Mouse (Mus musculus) C2C12 (cell line): ENCODE measurements at regions not wholly inside any gene's neighbourhood (a gene's known extent, or its start where the extent isn't known, plus 50 kb on each side); places are given as distances from the start of the nearest gene placed in this dataset.

Experiments
- H3K27me3 ChIP-seq: one replicate; pipeline ENCODE4 v1.6.1; 2011; ENCODE audit not compliant: control insufficient read depth, insufficient read depth, insufficient read length
- H3K36me3 ChIP-seq: one replicate; pipeline ENCODE4 v1.6.1; 2011; ENCODE audit not compliant: control insufficient read depth, insufficient read depth
- H3K4me3 ChIP-seq: one replicate; pipeline ENCODE4 v1.5.1; 2011; ENCODE audit warnings: mild to moderate bottlenecking, control low read depth; ENCODE audit not compliant: poor library complexity, insufficient read depth, severe bottlenecking
- H3K79me2 ChIP-seq: one replicate; pipeline ENCODE4 v1.6.1; 2011; ENCODE audit not compliant: control insufficient read depth, insufficient read depth
- H3K79me3 ChIP-seq: one replicate; pipeline ENCODE4 v1.6.1; 2011; ENCODE audit warnings: low read depth, control low read depth
- H3ac ChIP-seq: one replicate; pipeline ENCODE3; 2011; ENCODE audit warnings: low read depth; ENCODE audit not compliant: control insufficient read depth, insufficient read length
- CEBPB ChIP-seq: IDR thresholded peaks from one replicate; pipeline ENCODE4 v1.6.1; 2011; ENCODE audit warnings: low read depth, mild to moderate bottlenecking, control low read depth, moderate library complexity
- CTCF ChIP-seq: IDR thresholded peaks from one replicate; pipeline ENCODE4 v1.5.1; 2011; ENCODE audit not compliant: control insufficient read depth, insufficient read depth, insufficient read length
- FOSL1 ChIP-seq: IDR thresholded peaks from one replicate; pipeline ENCODE4 v1.8.0; 2011; ENCODE audit warnings: mild to moderate bottlenecking, low read length; ENCODE audit not compliant: poor library complexity, insufficient read depth, severe bottlenecking
- MAX ChIP-seq: IDR thresholded peaks from one replicate; pipeline ENCODE4 v1.6.1; 2011; ENCODE audit warnings: mild to moderate bottlenecking, control low read depth
- MYOD1 ChIP-seq: IDR thresholded peaks from one replicate; pipeline ENCODE4 v1.6.1; 2011; ENCODE audit warnings: low read depth; ENCODE audit not compliant: control insufficient read depth, insufficient read length
- MYOG ChIP-seq: IDR thresholded peaks from one replicate; pipeline ENCODE4 v1.6.1; 2011; ENCODE audit not compliant: control insufficient read depth, insufficient read length; ENCODE audit errors: extremely low read depth
- USF1 ChIP-seq: IDR thresholded peaks from one replicate; pipeline ENCODE4 v1.6.1; 2011; ENCODE audit warnings: low read depth, mild to moderate bottlenecking, control low read depth, moderate library complexity

DNA sequence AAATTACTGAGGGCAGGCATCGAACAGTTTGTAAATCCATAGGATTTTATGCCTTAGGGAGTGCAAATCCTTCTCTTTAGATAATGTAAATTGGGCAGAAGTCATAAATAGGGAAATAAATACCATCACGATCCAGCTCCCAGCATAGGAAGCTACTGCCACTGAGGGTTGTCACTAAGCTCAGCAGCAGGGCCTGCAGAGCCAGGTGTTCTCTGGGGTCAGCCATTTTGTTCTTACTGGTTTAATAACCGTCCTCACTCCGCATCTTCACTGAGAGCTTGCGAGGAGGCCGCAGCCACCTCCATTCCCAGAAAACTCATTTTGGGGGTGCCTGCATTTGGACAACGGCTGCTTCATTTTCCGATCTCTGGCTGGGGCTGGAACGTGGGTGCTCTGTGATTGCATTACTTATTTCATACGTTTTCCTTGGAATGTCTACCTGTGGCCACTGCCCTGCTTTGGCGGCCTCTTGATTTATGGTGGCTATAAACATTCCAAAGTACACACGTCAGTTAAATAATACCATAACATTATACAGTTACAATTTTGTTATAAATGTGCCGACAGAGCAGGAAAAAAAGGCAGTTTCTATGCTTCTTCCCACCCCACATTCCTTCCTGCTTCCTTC, 97.9 kb upstream of the Stx16 start:
- no peak for TF ChIP-seq MYOG
- TF ChIP-seq CEBPB: no peak
- TF ChIP-seq FOSL1: no peak
- no peak for TF ChIP-seq CTCF
- TF ChIP-seq MAX: no peak
- Histone ChIP-seq H3K27me3 (no peaks in the 10 kb centered on the region), H3K79me2 (no peaks in the 10 kb centered on the region), H3K4me3 (no peak overlapping the region), H3K79me3 (no peaks in the 10 kb centered on the region), H3K36me3 (no peaks in the 10 kb centered on the region), H3ac (no peak overlapping the region)

DNA sequence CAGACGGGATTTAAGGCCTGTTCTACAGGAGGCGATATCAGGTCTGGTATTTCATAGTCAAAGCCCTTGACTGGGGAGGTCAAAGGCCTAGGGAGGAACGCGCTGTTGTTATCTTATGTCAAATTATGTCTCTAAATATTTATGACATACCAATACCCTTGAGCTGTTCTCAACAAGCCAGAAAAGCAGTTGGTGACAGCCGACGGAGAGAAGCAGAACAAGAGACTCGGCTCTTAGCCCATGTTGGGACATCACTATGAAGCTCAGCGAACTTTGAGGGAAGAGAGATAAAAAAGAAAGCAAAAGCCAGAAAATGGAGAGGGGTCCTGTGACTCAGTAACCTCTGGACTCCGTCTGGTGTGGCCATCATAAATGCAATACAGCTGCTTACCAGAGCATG, 95.1 kb upstream of the Stx16 start:
- no peak overlapping the region for H3K4me3 ChIP-seq
- no peaks in the 10 kb centered on the region for H3K36me3 ChIP-seq
- H3K79me2 ChIP-seq: no peaks in the 10 kb centered on the region
- H3ac ChIP-seq: no peak overlapping the region
- H3K27me3 ChIP-seq: no peaks in the 10 kb centered on the region
- TF ChIP-seq CTCF: no peak
- no peak for TF ChIP-seq CEBPB
- no peak for TF ChIP-seq MAX
- no peak for TF ChIP-seq USF1
- no peak for TF ChIP-seq MYOD1
- no peak for TF ChIP-seq FOSL1
- no peak for TF ChIP-seq MYOG
- no peaks in the 10 kb centered on the region for H3K79me3 ChIP-seq

DNA sequence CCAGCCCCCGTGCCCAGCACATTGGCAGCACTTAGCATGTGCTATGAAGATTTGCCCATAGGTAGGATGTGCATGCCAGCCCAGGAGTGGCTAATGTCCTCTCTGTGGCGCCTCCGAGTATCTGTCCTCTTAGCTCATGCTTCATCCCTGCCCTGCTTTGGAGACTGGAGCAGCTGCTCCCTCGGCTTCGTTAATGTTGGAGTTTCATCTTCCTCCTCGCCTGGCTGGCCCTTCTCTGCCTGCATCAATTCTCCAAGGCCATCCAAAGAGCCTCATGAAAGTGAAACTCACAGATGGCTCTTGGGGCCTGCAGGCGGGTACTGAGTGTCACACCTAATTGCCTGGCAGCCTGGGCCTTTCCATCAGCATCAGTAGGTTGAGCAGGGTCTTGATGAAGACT, 88.6 kb upstream of the Stx16 start:
- TF ChIP-seq USF1 (no peak), MAX (no peak), MYOG (no peak), CTCF (no peak), MYOD1 (no peak), FOSL1 (no peak), CEBPB (no peak)
- H3K79me3 ChIP-seq: no peaks in the 10 kb centered on the region
- H3K36me3 ChIP-seq: no peaks in the 10 kb centered on the region
- no peak overlapping the region for H3K4me3 ChIP-seq
- H3ac ChIP-seq: no peak overlapping the region
- H3K79me2 ChIP-seq: no peaks in the 10 kb centered on the region
- H3K27me3 ChIP-seq: no peaks in the 10 kb centered on the region

DNA sequence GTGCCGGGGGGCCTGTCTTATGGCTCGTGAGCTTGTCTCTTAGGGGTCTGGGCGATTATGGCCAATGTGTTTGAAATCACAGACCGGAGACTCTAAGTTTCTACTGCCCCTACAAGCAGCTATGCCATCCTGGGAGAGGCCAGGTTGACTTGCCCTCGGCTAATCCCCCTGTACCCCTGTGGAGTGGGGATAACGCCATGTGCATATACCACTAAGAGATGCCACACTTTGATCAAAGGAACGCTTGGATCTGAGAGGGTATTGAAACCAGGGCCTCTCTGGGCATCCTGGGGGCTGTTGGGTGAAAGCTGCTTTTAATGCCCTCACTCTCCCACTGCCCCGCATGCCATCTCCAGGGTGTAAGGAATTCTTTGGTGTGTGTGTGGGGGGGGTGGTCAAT, 88.2 kb upstream of the Stx16 start:
- TF ChIP-seq CEBPB (no peak), USF1 (no peak), FOSL1 (no peak)

DNA sequence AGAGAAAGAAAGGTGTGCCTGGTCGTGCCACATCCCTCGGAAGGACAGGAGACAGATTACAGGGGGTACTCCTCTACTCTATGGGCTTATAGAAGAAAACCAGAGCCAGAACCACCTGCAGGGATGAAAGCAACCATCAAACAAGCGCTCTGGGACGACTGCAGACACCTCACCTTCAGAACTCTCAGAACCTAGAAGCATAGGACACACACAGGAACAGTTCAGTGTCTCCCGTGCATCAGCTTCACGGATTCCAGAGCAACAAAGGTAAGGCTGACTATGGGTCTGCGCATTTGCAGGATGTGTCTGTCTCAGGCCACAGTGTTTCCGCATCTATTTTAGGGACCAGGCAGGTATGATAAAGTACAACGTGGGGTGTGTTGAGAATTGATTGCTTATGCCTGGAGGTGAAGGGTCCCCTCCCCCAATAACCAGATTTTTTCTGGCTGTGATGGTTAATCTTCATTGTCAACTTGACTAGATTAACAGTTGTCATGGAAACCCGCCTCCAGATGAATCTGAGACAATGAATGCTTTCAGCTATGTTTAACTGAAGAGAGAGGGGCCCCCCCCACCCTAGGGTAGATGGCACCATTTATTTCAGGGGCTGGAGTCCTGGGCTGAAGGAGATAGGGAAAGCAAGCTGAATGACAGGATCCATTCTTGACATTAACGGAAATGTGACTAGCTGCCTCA, 87.3 kb upstream of the Stx16 start:
- Histone ChIP-seq H3ac (no peak overlapping the region), H3K79me3 (no peaks in the 10 kb centered on the region), H3K36me3 (no peaks in the 10 kb centered on the region), H3K4me3 (no peak overlapping the region), H3K27me3 (no peaks in the 10 kb centered on the region), H3K79me2 (no peaks in the 10 kb centered on the region)
- TF ChIP-seq MAX: no peak
- no peak for TF ChIP-seq MYOG
- TF ChIP-seq CTCF: no peak
- TF ChIP-seq FOSL1: no peak
- no peak for TF ChIP-seq CEBPB

More for the DNA sequence above, 88.2 kb upstream of the Stx16 start:
- no peaks in the 10 kb centered on the region for H3K79me3 ChIP-seq
- no peaks in the 10 kb centered on the region for H3K27me3 ChIP-seq
- H3ac ChIP-seq: no peak overlapping the region
- no peaks in the 10 kb centered on the region for H3K79me2 ChIP-seq
- H3K4me3 ChIP-seq: no peak overlapping the region
- no peaks in the 10 kb centered on the region for H3K36me3 ChIP-seq

DNA sequence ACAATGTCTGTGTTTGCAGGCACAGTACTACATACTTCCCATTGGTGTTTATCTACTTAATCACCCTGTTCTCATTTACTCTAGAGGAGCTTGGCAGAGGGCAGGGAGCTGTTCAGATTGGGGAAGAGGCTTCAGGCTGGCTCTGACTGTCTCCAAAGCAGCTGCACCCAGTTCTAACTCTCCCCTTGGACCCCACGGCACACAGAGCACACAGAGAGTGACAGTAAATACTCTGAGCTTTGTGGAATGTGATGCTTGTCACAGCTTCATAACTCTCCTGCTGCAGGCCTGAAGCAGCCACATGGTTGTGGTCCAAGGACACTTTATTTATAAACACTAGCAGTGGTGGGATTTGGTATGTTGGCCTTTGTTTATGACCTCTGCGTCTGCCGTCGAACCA, 85.4 kb upstream of the Stx16 start:
- Histone ChIP-seq H3K27me3 (no peaks in the 10 kb centered on the region), H3K4me3 (no peak overlapping the region), H3K36me3 (no peaks in the 10 kb centered on the region), H3K79me2 (no peaks in the 10 kb centered on the region), H3K79me3 (no peaks in the 10 kb centered on the region), H3ac (no peak overlapping the region)
- TF ChIP-seq MAX: no peak
- TF ChIP-seq MYOD1: no peak
- TF ChIP-seq MYOG: no peak
- TF ChIP-seq FOSL1: no peak
- TF ChIP-seq USF1: no peak
- TF ChIP-seq CEBPB: no peak
- TF ChIP-seq CTCF: no peak
